Mouse (Mus musculus) fibroblast of lung, adult 2 months (primary cell): ENCODE results near the gene Zfp367.

Experiments
- DNase-seq: peaks from one replicate; pipeline ENCODE4 v3.0.0-alpha.2; 2011; ENCODE audit warnings: low read depth

Gene Zfp367

GRCm38 (mm10) chr13:64153751-64154267 lies 807 bp upstream of the Zfp367 start:
- peak; percentile 87 for DNase-seq

GRCm38 (mm10) chr13:64152671-64153082 lies 325 bp downstream of the Zfp367 start:
- DNase-seq, result no peak

- no peak for DNase-seq
These were observed 747 bp downstream of the Zfp367 start for GRCm38 (mm10) chr13:64152241-64152669.

GRCm38 (mm10) chr13:64150121-64150520 lies 2.9 kb downstream of the Zfp367 start:
- no peak for DNase-seq

GRCm38 (mm10) chr13:64129616-64130375 lies 23.2 kb downstream of the Zfp367 start:
- DNase-seq, result no peak

- peak; percentile 22 for DNase-seq
These were observed 24.0 kb downstream of the Zfp367 start, which contains the start of gene Slc35d2 for GRCm38 (mm10) chr13:64128858-64129615. Slc35d2 (minus strand) TSS chr13:64129368.

- DNase-seq, result no peak
These were observed 26.7 kb downstream of the Zfp367 start for GRCm38 (mm10) chr13:64126316-64126715.

- DNase-seq, result no peak
These were observed 28.1 kb downstream of the Zfp367 start for GRCm38 (mm10) chr13:64124886-64125285.

- no peak for DNase-seq
These were observed 29.4 kb downstream of the Zfp367 start for GRCm38 (mm10) chr13:64123491-64124188.

- DNase-seq, result no peak
These were observed 32.2 kb downstream of the Zfp367 start for GRCm38 (mm10) chr13:64120760-64121159.

- DNase-seq, result no peak
These were observed 35.6 kb downstream of the Zfp367 start for GRCm38 (mm10) chr13:64117442-64117841.

- DNase-seq, result no peak
These were observed 42.6 kb downstream of the Zfp367 start for GRCm38 (mm10) chr13:64110421-64110820.

- no peak for DNase-seq
These were observed 44.6 kb downstream of the Zfp367 start for GRCm38 (mm10) chr13:64108381-64108850.

GRCm38 (mm10) chr13:64107535-64107934 lies 45.5 kb downstream of the Zfp367 start:
- no peak for DNase-seq

- no peak for DNase-seq
These were observed 45.9 kb downstream of the Zfp367 start for GRCm38 (mm10) chr13:64107105-64107504.

GRCm38 (mm10) chr13:64105690-64106089 lies 47.3 kb downstream of the Zfp367 start:
- peak; percentile 58 for DNase-seq

- peak; percentile 28 for DNase-seq
These were observed 52.8 kb downstream of the Zfp367 start for GRCm38 (mm10) chr13:64100186-64100585.

- DNase-seq, result no peak
These were observed 54.0 kb downstream of the Zfp367 start for GRCm38 (mm10) chr13:64098992-64099391.

- peak; percentile 45 for DNase-seq
These were observed 59.7 kb downstream of the Zfp367 start for GRCm38 (mm10) chr13:64093341-64093740.

- no peak for DNase-seq
These were observed 60.2 kb downstream of the Zfp367 start for GRCm38 (mm10) chr13:64092752-64093151.

GRCm38 (mm10) chr13:64092141-64092540 lies 60.9 kb downstream of the Zfp367 start:
- DNase-seq, result no peak

- no peak for DNase-seq
These were observed 62.0 kb downstream of the Zfp367 start for GRCm38 (mm10) chr13:64091006-64091405.
